Mouse (Mus musculus) forebrain, embryonic 10.5 days (tissue): Measurements from ENCODE around the gene Pcsk2. TPM values are rescaled to one million over a fixed set of nuclear protein-coding genes. Genes with fewer than 3 reads are reported as not detected.

Experiments used
- DNase-seq: peaks from one replicate; pipeline ENCODE4 v3.0.0-alpha.2; 2017; ENCODE audit warnings: low spot score; ENCODE audit errors: extremely low spot score
- H3K27ac ChIP-seq: fragments of 300-500 bp; sonication (generic); 2 replicates; pipeline ENCODE4 v1.5.1; 2016; ENCODE audit warnings: mild to moderate bottlenecking
- H3K27me3 ChIP-seq: fragments of 300-500 bp; sonication (generic); 2 replicates; pipeline ENCODE4 v1.6.1; 2016; ENCODE audit warnings: mild to moderate bottlenecking; ENCODE audit not compliant: poor library complexity, severe bottlenecking
- H3K36me3 ChIP-seq: fragments of 300-500 bp; sonication (generic); replicated peaks from 2 replicates; pipeline ENCODE4 v1.6.1; 2016; ENCODE audit warnings: mild to moderate bottlenecking, moderate library complexity
- H3K4me1 ChIP-seq: fragments of 300-500 bp; sonication (generic); 2 replicates; pipeline ENCODE4 v1.6.1; 2016
- H3K4me3 ChIP-seq: fragments of 300-500 bp; sonication (generic); 2 replicates; pipeline ENCODE4 v1.5.1; 2016; ENCODE audit warnings: mild to moderate bottlenecking, moderate library complexity
- H3K9me3 ChIP-seq: fragments of 300-500 bp; sonication (generic); 2 replicates; pipeline ENCODE4 v1.6.1; 2016; ENCODE audit warnings: mild to moderate bottlenecking, moderate library complexity
- WGBS: fragments of 180-500 bp; shearing (Covaris S2); methylation state at CpG from one replicate; pipeline ENCODE4 v1.1.7; 2016; 5-methylcytosine and 5-hydroxymethylcytosine counted together
- polyA plus RNA-seq: library from polyadenylated mRNA; unstranded; fragments of >200 nt; fragmentation: Nextera tagmentation; extraction: Ambion mirVana; gene quantifications from 2 replicates; pipeline ENCODE4 v1.2.1, GENCODE M21; 2016

Gene Pcsk2
- polyA plus RNA-seq, 1 experiment from 2014 or later = 0.86 TPM

DNA sequence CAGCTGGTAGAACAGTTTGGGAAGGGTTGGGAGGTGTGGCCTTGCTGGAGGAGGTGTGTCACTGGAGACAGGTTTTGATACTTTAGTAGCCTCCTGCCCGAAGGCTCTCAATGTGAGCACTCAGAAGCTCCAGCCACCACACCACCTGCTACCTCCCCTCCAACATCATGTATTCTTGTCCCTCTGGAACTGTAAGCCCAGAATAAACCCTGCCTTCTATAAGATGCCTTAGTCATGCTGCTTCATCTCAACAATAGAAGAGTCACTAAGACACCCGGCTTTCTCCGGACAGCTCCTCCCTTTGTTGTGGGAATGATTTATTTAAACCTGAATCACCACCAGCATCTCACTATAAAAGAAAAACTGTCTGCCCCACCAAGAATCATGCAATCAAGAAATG lies 166.9 kb downstream of the Pcsk2 start:
- Histone ChIP-seq H3K9me3 (no peaks in the 10 kb centered on the region), H3K4me3 (no peak overlapping the region), H3K4me1 (no peaks in the 10 kb centered on the region), H3K27me3 (no peaks in the 10 kb centered on the region), H3K27ac (no peak overlapping the region), H3K36me3 (no peaks in the 10 kb centered on the region)
- WGBS = 91% methylated on average over 3 of the region's 3 CpGs
- DNase-seq = no peak

DNA sequence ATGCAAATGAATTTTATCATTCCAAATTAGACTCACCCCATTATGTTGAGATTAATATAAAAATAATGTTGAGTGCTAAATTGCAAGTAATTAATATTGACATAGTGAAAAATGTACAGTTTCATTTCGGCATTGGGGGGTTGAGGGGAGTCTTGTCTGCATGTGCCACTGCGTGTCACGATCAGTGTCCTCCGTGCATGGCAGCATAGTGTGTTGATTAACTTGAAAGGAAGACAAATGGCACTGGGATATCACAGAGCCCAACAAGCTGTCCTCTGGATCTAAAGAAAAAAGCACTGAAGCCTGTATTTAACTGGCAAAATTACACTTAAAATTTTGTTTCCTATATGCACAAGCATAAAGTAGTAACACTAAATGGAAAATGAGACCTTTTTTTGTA lies 167.9 kb downstream of the Pcsk2 start:
- WGBS = 91% methylated on average over 4 of the region's 4 CpGs
- no peak overlapping the region for H3K4me3 ChIP-seq

DNA sequence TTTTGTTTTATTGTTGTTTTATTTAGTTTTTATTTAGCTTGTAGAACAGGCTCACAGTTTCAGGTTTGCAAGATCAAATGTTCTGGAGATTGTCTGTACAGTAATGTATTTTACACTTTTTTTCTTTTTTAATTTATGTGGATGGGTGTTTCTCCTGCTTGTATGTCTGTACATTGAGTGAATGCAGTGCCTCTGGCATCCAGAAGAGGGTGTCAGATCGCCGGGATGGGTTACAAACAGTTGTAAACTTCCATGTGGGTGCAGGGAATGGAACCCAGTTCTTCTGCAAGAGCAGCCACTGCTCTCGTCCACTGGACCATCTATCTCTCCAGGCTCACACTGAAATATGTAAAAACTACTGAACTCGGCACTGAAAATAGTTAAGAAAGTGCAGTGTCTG lies 169.2 kb downstream of the Pcsk2 start:
- H3K27ac ChIP-seq = no peak overlapping the region
- DNase-seq = no peak
- no peaks in the 10 kb centered on the region for H3K36me3 ChIP-seq
- no peak overlapping the region for H3K4me3 ChIP-seq
- 73% methylated on average over 4 of the region's 4 CpGs for whole genome bisulfite sequencing
- no peaks in the 10 kb centered on the region for H3K9me3 ChIP-seq
- H3K4me1 ChIP-seq = no peaks in the 10 kb centered on the region
- no peaks in the 10 kb centered on the region for H3K27me3 ChIP-seq

More for the DNA sequence above, 167.9 kb downstream of the Pcsk2 start:
- DNase-seq = no peak
- Histone ChIP-seq H3K9me3 (no peaks in the 10 kb centered on the region), H3K27me3 (no peaks in the 10 kb centered on the region), H3K4me1 (no peaks in the 10 kb centered on the region), H3K36me3 (no peaks in the 10 kb centered on the region), H3K27ac (no peak overlapping the region)

DNA sequence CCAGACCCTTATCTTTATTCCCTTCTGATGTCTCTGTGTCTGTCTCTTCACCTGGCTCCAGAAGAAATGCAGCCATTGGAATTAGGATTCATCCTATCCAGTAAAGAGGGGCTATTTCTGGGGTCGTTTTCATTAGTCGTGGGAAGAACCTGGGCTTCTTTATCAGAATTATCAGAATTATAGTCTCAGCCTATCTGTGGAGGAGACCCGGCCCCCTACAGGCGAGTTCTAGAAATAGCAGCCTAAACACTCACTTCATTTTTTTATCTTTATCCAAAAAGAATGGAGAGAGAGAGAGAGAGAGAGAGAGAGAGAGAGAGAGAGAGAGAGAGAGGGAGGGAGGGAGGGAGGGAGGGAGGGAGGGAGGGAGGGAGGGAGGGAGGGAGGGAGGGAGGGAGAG lies 177.3 kb downstream of the Pcsk2 start:
- H3K4me1 ChIP-seq = no peaks in the 10 kb centered on the region
- no peaks in the 10 kb centered on the region for H3K36me3 ChIP-seq
- no peak for DNase-seq
- no peaks in the 10 kb centered on the region for H3K27me3 ChIP-seq
- H3K27ac ChIP-seq = no peak overlapping the region
- H3K4me3 ChIP-seq = no peak overlapping the region
- no peaks in the 10 kb centered on the region for H3K9me3 ChIP-seq
- 26% methylated on average over 4 of the region's 4 CpGs for WGBS

DNA sequence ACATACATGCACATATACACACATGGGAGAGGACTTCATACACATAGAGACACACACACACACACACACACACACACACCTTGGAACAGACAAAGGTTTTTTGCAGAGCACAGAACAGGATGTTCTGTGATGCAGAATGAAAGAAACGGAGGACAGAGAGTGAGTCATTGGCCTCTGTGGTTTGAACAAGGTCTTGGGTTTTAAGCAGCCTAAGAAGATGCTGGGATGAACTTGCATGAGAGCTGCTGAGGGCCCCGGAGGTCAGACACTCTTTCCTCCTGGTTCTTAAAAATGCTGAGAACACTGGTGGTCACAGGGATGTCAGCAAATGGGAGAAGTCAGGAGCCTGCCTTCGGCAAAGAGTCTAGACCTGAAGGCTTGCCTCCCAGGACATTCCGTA lies 178.1 kb downstream of the Pcsk2 start:
- 88% methylated on average over 4 of the region's 4 CpGs for WGBS
- no peaks in the 10 kb centered on the region for H3K9me3 ChIP-seq
- no peaks in the 10 kb centered on the region for H3K36me3 ChIP-seq
- H3K4me1 ChIP-seq = no peaks in the 10 kb centered on the region
- H3K27me3 ChIP-seq = no peaks in the 10 kb centered on the region
- no peak overlapping the region for H3K4me3 ChIP-seq
- no peak overlapping the region for H3K27ac ChIP-seq
- DNase-seq = no peak

DNA sequence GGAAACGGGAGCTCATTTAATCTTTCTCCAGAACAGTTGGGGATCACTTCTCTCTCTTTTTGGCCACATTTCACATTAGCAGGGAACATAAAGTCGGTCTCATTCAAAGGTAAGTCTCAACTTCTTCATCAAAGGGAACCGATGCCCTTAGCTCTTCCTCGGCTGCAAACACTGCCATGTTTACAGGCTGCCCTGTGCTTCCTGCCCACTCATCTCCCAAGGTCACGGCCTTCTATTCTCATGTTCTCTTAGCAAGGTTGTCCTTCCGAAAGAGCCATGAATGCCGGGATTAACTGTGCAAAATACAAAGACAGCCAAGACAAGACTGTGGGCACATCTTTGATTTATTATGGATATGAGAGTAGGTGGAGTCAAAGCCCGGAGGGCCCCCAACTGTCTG lies 178.8 kb downstream of the Pcsk2 start:
- no peak overlapping the region for H3K27ac ChIP-seq
- DNase-seq = no peak
- no peaks in the 10 kb centered on the region for H3K36me3 ChIP-seq
- H3K4me1 ChIP-seq = no peaks in the 10 kb centered on the region
- no peaks in the 10 kb centered on the region for H3K9me3 ChIP-seq
- no peaks in the 10 kb centered on the region for H3K27me3 ChIP-seq
- H3K4me3 ChIP-seq = no peak overlapping the region
- WGBS = 89% methylated on average over 8 of the region's 8 CpGs

DNA sequence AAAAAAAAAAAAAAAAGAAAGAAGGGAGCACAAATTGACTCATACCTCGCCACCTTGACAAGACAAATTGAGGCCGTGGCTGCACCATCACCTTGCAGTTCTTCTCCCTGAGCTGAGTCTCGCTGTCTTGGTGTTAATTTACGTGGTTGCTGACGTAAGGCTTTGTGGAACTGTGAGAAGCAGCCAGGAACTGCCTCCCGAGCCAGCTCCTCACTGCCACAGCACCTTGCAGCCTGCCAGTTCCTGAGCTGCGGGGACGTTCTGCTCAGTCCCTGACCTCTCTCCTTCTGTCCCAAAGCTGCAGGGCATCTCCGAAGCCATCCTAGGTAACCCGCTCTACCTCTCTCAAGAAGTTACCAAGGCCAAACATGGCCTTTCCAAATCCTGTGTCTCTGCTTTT lies 186.5 kb downstream of the Pcsk2 start:
- Histone ChIP-seq H3K27ac (no peak overlapping the region), H3K9me3 (no peaks in the 10 kb centered on the region), H3K36me3 (no peaks in the 10 kb centered on the region), H3K4me1 (no peaks in the 10 kb centered on the region), H3K27me3 (no peaks in the 10 kb centered on the region), H3K4me3 (no peak overlapping the region)
- 90% methylated on average over 10 of the region's 10 CpGs for WGBS
- DNase-seq = no peak

DNA sequence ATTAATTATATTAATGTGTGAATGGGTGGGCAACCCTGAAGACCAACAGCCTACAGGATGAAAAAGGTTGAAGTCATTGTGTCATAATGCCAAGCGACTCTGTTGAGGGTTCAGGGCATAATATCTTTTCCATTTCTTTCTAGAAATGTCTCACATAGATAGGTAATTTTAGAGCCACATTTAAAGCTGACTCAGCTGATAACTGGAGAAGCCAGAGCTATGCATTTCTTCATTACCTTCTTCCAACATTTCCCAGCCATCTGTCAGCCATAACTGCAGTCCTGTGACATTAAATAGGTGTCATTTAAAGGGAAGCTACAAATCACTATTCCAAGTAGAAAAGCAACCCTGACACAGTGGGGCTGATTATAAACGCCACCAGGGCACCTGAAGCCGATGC lies 189.5 kb downstream of the Pcsk2 start:
- H3K4me3 ChIP-seq = no peak overlapping the region
- DNase-seq = no peak
- H3K9me3 ChIP-seq = no peaks in the 10 kb centered on the region
- no peaks in the 10 kb centered on the region for H3K36me3 ChIP-seq
- H3K4me1 ChIP-seq = no peaks in the 10 kb centered on the region
- WGBS = 87% methylated on average over 3 of the region's 3 CpGs
- no peaks in the 10 kb centered on the region for H3K27me3 ChIP-seq
- no peak overlapping the region for H3K27ac ChIP-seq

DNA sequence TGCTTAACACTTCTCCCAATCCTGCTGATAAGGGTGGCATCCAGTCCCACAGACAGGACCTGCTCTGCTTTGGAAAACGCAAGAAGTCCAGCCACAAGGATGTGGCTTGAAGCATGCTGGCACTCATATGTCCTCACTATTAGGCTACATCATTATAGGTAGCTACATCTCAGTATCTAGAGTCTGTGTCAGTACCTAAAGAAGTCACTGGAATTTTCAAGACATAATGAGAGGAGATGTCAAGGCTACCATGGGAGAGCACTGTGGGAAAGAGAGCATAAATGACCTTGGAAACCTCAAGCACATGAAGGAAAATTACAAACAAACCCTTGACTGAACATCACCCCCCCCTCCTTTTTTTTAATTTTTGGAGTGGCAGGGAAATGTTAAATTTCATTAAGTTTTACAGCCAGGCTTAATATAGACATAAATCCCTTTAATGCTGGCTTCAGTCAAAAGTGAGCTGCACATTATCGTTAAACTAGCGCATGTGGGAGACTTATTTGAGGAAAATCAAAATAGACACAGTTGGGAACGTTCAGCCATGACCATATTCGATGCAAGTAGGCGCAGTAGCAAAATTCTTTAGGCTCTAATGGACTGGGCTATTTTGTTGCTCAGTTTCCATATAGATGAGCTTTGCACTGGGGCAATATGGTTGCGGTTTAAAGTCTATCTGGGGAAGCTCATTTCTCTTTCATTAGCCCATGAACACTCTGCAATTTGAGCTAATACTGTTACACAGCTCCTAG lies 193.7 kb downstream of the Pcsk2 start:
- H3K27me3 ChIP-seq = no peaks in the 10 kb centered on the region
- WGBS = 92% methylated on average over 7 of the region's 7 CpGs

DNA sequence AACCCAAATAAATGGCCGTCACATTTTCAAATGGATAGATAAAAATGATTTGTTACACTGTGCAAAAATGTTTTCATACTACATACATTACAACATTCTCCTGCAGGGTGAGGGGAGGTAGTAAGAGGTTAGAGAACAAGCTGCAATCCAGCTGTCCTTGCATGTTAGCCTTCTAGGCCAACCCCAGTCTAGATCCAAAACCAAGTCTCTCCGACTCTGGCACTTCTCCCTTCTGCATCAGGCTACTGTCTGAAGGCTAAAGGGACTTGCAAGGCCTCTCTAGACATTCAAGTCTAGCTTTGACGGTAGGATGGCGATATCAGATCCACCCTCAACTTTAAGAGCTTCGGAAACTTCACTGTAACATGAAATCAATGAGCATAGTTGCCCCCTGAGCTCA lies 196.5 kb downstream of the Pcsk2 start:
- DNase-seq = no peak
- Histone ChIP-seq H3K27me3 (no peaks in the 10 kb centered on the region), H3K4me1 (peaks cover 7% of the 10 kb centered on the region; the same call in 1 of the 2 replicates), H3K27ac (no peak overlapping the region), H3K4me3 (no peak overlapping the region), H3K9me3 (no peaks in the 10 kb centered on the region), H3K36me3 (no peaks in the 10 kb centered on the region)
- 93% methylated on average over 5 of the region's 5 CpGs for WGBS

More for the DNA sequence above, 193.7 kb downstream of the Pcsk2 start:
- Histone ChIP-seq H3K4me3 (no peak overlapping the region), H3K27ac (no peak overlapping the region), H3K9me3 (no peaks in the 10 kb centered on the region), H3K4me1 (no peaks in the 10 kb centered on the region), H3K36me3 (no peaks in the 10 kb centered on the region)
- DNase-seq = no peak

DNA sequence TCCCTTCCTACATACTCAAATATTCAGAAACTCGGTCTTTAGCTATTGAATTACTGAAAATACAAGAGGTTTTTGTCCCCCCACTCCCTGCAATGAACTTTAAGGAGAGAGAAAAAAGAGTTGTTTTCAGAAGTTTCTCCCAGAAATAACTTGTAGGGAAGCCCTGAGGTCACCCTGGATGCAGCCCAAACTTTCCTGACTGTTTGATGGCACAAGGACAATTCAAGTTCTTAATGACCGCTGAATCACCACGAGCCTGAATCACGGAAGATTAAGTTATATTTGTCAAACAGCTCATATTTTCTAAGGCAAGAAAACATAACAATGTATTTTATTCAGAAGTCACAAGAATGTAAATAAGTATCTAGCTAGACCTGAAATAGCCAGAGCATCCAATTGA lies 197.1 kb downstream of the Pcsk2 start:
- Histone ChIP-seq H3K27me3 (no peaks in the 10 kb centered on the region), H3K9me3 (no peaks in the 10 kb centered on the region), H3K4me1 (peaks cover 7% of the 10 kb centered on the region; the same call in 1 of the 2 replicates), H3K4me3 (no peak overlapping the region), H3K27ac (no peak overlapping the region), H3K36me3 (no peaks in the 10 kb centered on the region)
- WGBS = 93% methylated on average over 4 of the region's 4 CpGs
- DNase-seq = no peak

DNA sequence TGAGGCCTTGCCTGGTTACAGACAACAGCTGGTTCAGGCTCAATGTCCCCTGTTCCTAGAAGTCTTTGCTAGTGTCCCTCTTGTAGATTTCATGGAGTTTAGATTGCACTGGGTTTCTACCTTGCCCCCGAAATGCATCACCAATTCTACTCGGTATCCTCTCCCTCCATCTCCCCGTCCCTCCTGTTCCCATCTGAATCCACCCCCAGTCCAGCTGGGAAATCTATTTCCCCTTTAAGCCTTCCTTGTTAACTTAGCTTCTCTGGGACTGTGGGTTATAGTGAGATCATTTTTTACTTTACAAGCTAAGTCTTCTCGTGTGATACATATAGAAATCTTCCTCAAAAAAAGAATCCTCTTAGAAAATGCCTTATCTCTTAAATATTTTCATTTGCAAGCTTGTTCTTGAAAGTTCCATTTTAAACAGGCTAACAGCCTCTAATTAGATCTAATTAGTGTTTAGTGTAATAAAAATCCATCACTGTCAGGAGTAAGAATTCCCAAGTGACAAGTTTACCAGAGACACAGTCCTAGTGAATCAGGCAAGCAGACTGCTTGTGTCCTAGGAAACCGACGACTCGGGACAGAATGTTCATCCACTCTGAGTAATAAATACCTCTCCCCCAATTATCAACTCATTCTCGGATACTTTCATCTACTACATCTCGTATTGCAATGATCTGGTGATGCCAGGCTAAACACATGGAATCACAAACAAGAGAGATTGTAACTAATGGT lies 206.3 kb downstream of the Pcsk2 start:
- Histone ChIP-seq H3K4me1 (0 out of 2 replicates have a peak, but pooled peaks cover 1% of the 10 kb centered on the region), H3K36me3 (no peaks in the 10 kb centered on the region), H3K9me3 (no peaks in the 10 kb centered on the region), H3K27ac (no peak overlapping the region), H3K4me3 (no peak overlapping the region), H3K27me3 (no peaks in the 10 kb centered on the region)
- DNase-seq = no peak
- 87% methylated on average over 9 of the region's 9 CpGs for WGBS

DNA sequence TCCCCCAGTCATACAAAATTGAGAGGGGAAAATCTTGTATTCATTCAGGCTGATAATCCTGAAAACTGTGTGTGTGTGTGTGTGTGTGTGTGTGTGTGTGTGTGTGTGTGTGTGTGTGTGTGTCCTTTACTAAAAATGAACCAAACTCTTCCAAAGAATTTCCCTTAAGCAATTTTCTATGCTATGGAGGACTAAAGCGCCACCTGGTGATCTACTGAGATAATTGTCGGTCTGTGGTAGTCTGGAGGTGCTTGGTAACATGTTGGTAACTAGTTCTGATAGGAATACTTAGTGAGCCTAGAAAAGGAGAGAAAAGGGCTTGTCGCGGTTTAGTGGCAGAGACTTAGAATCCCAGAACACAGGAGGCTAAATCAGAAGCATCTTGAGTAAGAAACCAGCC lies 230.5 kb downstream of the Pcsk2 start:
- WGBS = 10% methylated on average over 4 of the region's 4 CpGs
- no peaks in the 10 kb centered on the region for H3K36me3 ChIP-seq

More for the DNA sequence above, 230.5 kb downstream of the Pcsk2 start:
- Histone ChIP-seq H3K4me1 (no peaks in the 10 kb centered on the region), H3K27ac (no peak overlapping the region), H3K27me3 (no peaks in the 10 kb centered on the region), H3K4me3 (no peak overlapping the region), H3K9me3 (peaks cover 2% of the 10 kb centered on the region; the same call in 1 of the 2 replicates)
- DNase-seq = no peak
